Mouse (Mus musculus) hindbrain, embryonic 10.5 days (tissue): ENCODE data around the gene Csnk1g2. TPM values are rescaled to one million over a fixed set of nuclear protein-coding genes. Genes with fewer than 3 reads are reported as not detected.

ENCODE experiments used
- DNase-seq: peaks from one replicate; pipeline ENCODE4 v3.0.0-alpha.2; 2017; ENCODE audit warnings: low spot score
- H3K27ac ChIP-seq: fragments of 300-500 bp; sonication (generic); 2 replicates; pipeline ENCODE4 v1.5.1; 2016; ENCODE audit warnings: mild to moderate bottlenecking, moderate library complexity
- H3K27me3 ChIP-seq: fragments of 300-500 bp; sonication (generic); 2 replicates; pipeline ENCODE4 v1.6.1; 2016; ENCODE audit warnings: mild to moderate bottlenecking; ENCODE audit not compliant: poor library complexity, insufficient read depth, severe bottlenecking
- H3K36me3 ChIP-seq: fragments of 300-500 bp; sonication (generic); 2 replicates; pipeline ENCODE4 v1.6.1; 2016; ENCODE audit warnings: mild to moderate bottlenecking, moderate library complexity
- H3K4me1 ChIP-seq: fragments of 300-500 bp; sonication (generic); replicated peaks from 2 replicates; pipeline ENCODE4 v1.6.1; 2016; ENCODE audit warnings: mild to moderate bottlenecking
- H3K4me3 ChIP-seq: fragments of 300-500 bp; sonication (generic); 2 replicates; pipeline ENCODE4 v1.5.1; 2016; ENCODE audit warnings: mild to moderate bottlenecking, moderate library complexity
- H3K9me3 ChIP-seq: fragments of 300-500 bp; sonication (generic); 2 replicates; pipeline ENCODE4 v1.6.1; 2016; ENCODE audit warnings: mild to moderate bottlenecking, moderate library complexity
- WGBS: fragments of 180-500 bp; shearing (Covaris S2); methylation state at CpG from one replicate; pipeline ENCODE4 v1.1.7; 2016; 5-methylcytosine and 5-hydroxymethylcytosine counted together
- polyA plus RNA-seq: library from polyadenylated mRNA; unstranded; fragments of >200 nt; fragmentation: Nextera tagmentation; extraction: Ambion mirVana; gene quantifications from 2 replicates; pipeline ENCODE4 v1.2.1, GENCODE M21; 2016

Csnk1g2 gene
- polyA plus RNA-seq, 1 experiment from 2014 or later = 180 TPM

- Histone ChIP-seq H3K4me1 (peaks cover 49% of the 10 kb centered on the region), H3K27me3 (no peaks in the 10 kb centered on the region), H3K9me3 (no peaks in the 10 kb centered on the region), H3K27ac (no peak overlapping the region), H3K36me3 (peaks cover 47% of the 10 kb centered on the region), H3K4me3 (peak overlapping the region; percentile 10)
- DNase-seq = no peak
- 19% methylated on average over 10 of the region's 10 CpGs for WGBS
Measured at GRCm38 (mm10) chr10:80665016-80665380, 42.4 kb downstream of the Csnk1g2 start.

GRCm38 (mm10) chr10:80665459-80665858 is 42.8 kb downstream of the Csnk1g2 start:
- H3K4me3 ChIP-seq = no peak overlapping the region
- H3K27ac ChIP-seq = 0 out of 2 replicates have a peak overlapping the region, but pooled peaks have one; percentile 45
- 69% methylated on average over 4 of the region's 4 CpGs for WGBS

GRCm38 (mm10) chr10:80665981-80666733 is 43.5 kb downstream of the Csnk1g2 start:
- peaks cover 59% of the 10 kb centered on the region for H3K36me3 ChIP-seq
- no peak for DNase-seq
- H3K9me3 ChIP-seq = no peaks in the 10 kb centered on the region
- no peak overlapping the region for H3K4me3 ChIP-seq
- H3K27ac ChIP-seq = peak overlapping the region; percentile 17
- peaks cover 52% of the 10 kb centered on the region for H3K4me1 ChIP-seq
- WGBS = 79% methylated on average over 10 of the region's 10 CpGs
- H3K27me3 ChIP-seq = no peaks in the 10 kb centered on the region

More at GRCm38 (mm10) chr10:80665459-80665858, 42.8 kb downstream of the Csnk1g2 start:
- Histone ChIP-seq H3K36me3 (peaks cover 52% of the 10 kb centered on the region), H3K27me3 (no peaks in the 10 kb centered on the region), H3K4me1 (peaks cover 49% of the 10 kb centered on the region), H3K9me3 (no peaks in the 10 kb centered on the region)
- no peak for DNase-seq

GRCm38 (mm10) chr10:80666837-80667412 is 44.3 kb downstream of the Csnk1g2 start:
- Histone ChIP-seq H3K27ac (0 out of 2 replicates have a peak overlapping the region, but pooled peaks have one; percentile 5), H3K9me3 (no peaks in the 10 kb centered on the region), H3K4me1 (peaks cover 56% of the 10 kb centered on the region), H3K4me3 (0 out of 2 replicates have a peak overlapping the region, but pooled peaks have one; percentile 9), H3K27me3 (no peaks in the 10 kb centered on the region), H3K36me3 (peaks cover 66% of the 10 kb centered on the region)
- 80% methylated on average over 19 of the region's 19 CpGs for whole genome bisulfite sequencing
- no peak for DNase-seq

- H3K9me3 ChIP-seq = no peaks in the 10 kb centered on the region
- no peaks in the 10 kb centered on the region for H3K27me3 ChIP-seq
- no peak for DNase-seq
- WGBS = 87% methylated on average over 11 of the region's 11 CpGs
- H3K4me3 ChIP-seq = peak overlapping the region; percentile 11; the same call in 1 of the 2 replicates
- peaks cover 83% of the 10 kb centered on the region for H3K36me3 ChIP-seq
- H3K4me1 ChIP-seq = peaks cover 64% of the 10 kb centered on the region
- H3K27ac ChIP-seq = no peak overlapping the region
Measured at GRCm38 (mm10) chr10:80668614-80669013, 46.0 kb downstream of the Csnk1g2 start.

- WGBS = 92% methylated on average over 12 of the region's 12 CpGs
- no peak for DNase-seq
- Histone ChIP-seq H3K27me3 (no peaks in the 10 kb centered on the region), H3K36me3 (peaks cover 87% of the 10 kb centered on the region), H3K27ac (no peak overlapping the region), H3K4me3 (peak overlapping the region; percentile 11; the same call in 1 of the 2 replicates), H3K4me1 (peaks cover 65% of the 10 kb centered on the region), H3K9me3 (no peaks in the 10 kb centered on the region)
Measured at GRCm38 (mm10) chr10:80669018-80669417, 46.4 kb downstream of the Csnk1g2 start.

- Histone ChIP-seq H3K4me1 (peaks cover 65% of the 10 kb centered on the region), H3K27me3 (no peaks in the 10 kb centered on the region), H3K9me3 (no peaks in the 10 kb centered on the region), H3K36me3 (peaks cover 92% of the 10 kb centered on the region), H3K4me3 (0 out of 2 replicates have a peak overlapping the region, but pooled peaks have one; percentile 11), H3K27ac (no peak overlapping the region)
- 92% methylated on average over 7 of the region's 7 CpGs for WGBS
- DNase-seq = no peak
Measured at GRCm38 (mm10) chr10:80669737-80670485, 47.3 kb downstream of the Csnk1g2 start.

- H3K4me1 ChIP-seq = peaks cover 65% of the 10 kb centered on the region
- H3K27ac ChIP-seq = no peak overlapping the region
- no peak for DNase-seq
- peaks cover 90% of the 10 kb centered on the region for H3K36me3 ChIP-seq
- WGBS = 94% methylated on average over 2 of the region's 2 CpGs
- no peaks in the 10 kb centered on the region for H3K27me3 ChIP-seq
- no peak overlapping the region for H3K4me3 ChIP-seq
- H3K9me3 ChIP-seq = no peaks in the 10 kb centered on the region
Measured at GRCm38 (mm10) chr10:80670531-80670930, 47.9 kb downstream of the Csnk1g2 start.

- no peak overlapping the region for H3K4me3 ChIP-seq
- no peaks in the 10 kb centered on the region for H3K27me3 ChIP-seq
- 91% methylated on average over 4 of the region's 4 CpGs for WGBS
- DNase-seq = no peak
- H3K36me3 ChIP-seq = peaks cover 83% of the 10 kb centered on the region
- peaks cover 59% of the 10 kb centered on the region for H3K4me1 ChIP-seq
- no peak overlapping the region for H3K27ac ChIP-seq
- H3K9me3 ChIP-seq = no peaks in the 10 kb centered on the region
Measured at GRCm38 (mm10) chr10:80671251-80671650, 48.6 kb downstream of the Csnk1g2 start.

- H3K4me3 ChIP-seq = no peak overlapping the region
- WGBS = 80% methylated on average over 11 of the region's 11 CpGs
- H3K36me3 ChIP-seq = peaks cover 74% of the 10 kb centered on the region
Measured at GRCm38 (mm10) chr10:80671936-80672690, 49.5 kb downstream of the Csnk1g2 start.

GRCm38 (mm10) chr10:80673690-80674089 is 51.1 kb downstream of the Csnk1g2 start:
- 94% methylated on average over 3 of the region's 3 CpGs for WGBS
- Histone ChIP-seq H3K4me1 (peaks cover 68% of the 10 kb centered on the region), H3K4me3 (peak overlapping the region; percentile 100), H3K27ac (peak overlapping the region; percentile 96), H3K36me3 (peaks cover 58% of the 10 kb centered on the region), H3K9me3 (no peaks in the 10 kb centered on the region), H3K27me3 (no peaks in the 10 kb centered on the region)
- DNase-seq = no peak

More at GRCm38 (mm10) chr10:80671936-80672690, 49.5 kb downstream of the Csnk1g2 start:
- Histone ChIP-seq H3K27me3 (no peaks in the 10 kb centered on the region), H3K27ac (no peak overlapping the region), H3K9me3 (no peaks in the 10 kb centered on the region), H3K4me1 (peaks cover 56% of the 10 kb centered on the region)
- DNase-seq = no peak

GRCm38 (mm10) chr10:80674161-80674711 is 51.6 kb downstream of the Csnk1g2 start:
- peaks cover 53% of the 10 kb centered on the region for H3K36me3 ChIP-seq
- no peak for DNase-seq
- H3K9me3 ChIP-seq = no peaks in the 10 kb centered on the region
- 74% methylated on average over 5 of the region's 5 CpGs for WGBS
- no peaks in the 10 kb centered on the region for H3K27me3 ChIP-seq
- peak overlapping the region; percentile 100 for H3K4me3 ChIP-seq
- peak overlapping the region; percentile 96 for H3K27ac ChIP-seq
- H3K4me1 ChIP-seq = peaks cover 71% of the 10 kb centered on the region
